Mouse (Mus musculus) olfactory bulb, adult 2 months (tissue): ENCODE measurements around the gene Ahnak2.

Experiments used
- CTCF ChIP-seq: fragments of 200-500 bp; IDR thresholded peaks from 2 replicates; pipeline ENCODE4 v1.5.1; 2012; ENCODE audit warnings: low read depth, mild to moderate bottlenecking, low read length, moderate library complexity; ENCODE audit not compliant: insufficient read depth
- POLR2A ChIP-seq: fragments of 200-500 bp; IDR thresholded peaks from 2 replicates; pipeline ENCODE4 v1.6.1; 2012; ENCODE audit warnings: mild to moderate bottlenecking, low read depth, low read length, moderate library complexity; ENCODE audit not compliant: insufficient read depth

DNA sequence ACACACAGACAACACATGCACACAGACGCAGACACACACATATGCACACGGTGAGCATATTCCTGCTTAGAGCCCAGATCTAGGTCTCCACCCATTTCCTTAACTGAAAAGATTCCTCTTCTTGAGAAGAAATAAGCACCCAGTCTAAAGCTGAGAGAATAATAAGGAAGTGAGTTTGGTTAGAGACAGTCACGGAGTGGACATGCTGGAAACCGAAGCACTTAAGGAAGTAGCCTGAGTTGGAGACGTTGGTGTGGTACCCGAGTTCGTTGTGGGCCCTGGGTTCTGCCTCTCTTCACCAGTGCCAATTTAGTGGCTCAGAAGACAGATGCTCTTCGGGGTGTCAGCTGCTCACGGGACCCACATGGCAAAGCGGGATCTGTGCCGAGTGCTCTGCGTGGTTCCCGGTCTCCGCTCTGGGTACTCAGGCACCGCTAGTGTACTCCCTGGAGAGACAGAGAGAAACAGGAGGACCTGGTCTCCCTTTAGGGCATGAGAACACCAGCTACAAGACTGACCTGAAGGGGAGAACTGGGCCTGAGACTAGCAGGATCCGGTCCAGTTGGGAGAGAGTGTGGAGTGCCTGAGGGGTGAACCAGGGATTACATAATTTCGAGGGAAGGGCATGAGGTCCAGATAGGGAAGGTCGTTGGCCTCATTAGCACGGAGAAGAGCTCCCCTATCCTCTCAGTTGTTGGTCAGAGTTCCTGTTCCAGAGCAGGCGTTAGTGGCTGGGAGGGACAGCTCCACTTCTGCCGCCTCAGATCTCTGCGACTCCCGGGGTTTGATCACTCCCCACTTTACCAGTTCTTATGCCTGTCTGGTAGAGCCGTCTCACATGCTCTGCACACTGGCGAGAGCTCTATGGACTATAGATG is 38.0 kb upstream of the Ahnak2 start:
- TF ChIP-seq POLR2A: no peak
- no peak for TF ChIP-seq CTCF
